Comparison of ENCODE assay signal across 21 mouse cellular contexts in genomic region chr6:124804341-124804740, GRCm38 (mm10). TPM values are rescaled to one million over a fixed set of nuclear protein-coding genes. Genes with fewer than 3 reads are reported as not detected.
DNase-seq lines count a peak whose midpoint lies in the region; ATAC-seq and TF ChIP-seq lines count a peak whose summit lies in the region.
"Had no signal": no experiment of that assay in that cellular context is flagged by ENCODE, and none has a peak within 500 bp of the region (broad histone marks: within the 10 kb centered on the region; RNA-seq: fewer than 3 reads in every experiment).

No protein-coding gene starts in this region.

- H3K9ac ChIP-seq in forebrain, embryonic 13.5 days, result no peak overlapping the region
- no peak overlapping the region for H3K9ac ChIP-seq in liver, embryonic 12.5 days
- no peak overlapping the region for H3K9ac ChIP-seq in liver, embryonic 11.5 days (ENCODE audit: low read depth, low read length)
- H3K9ac ChIP-seq in stomach, postnatal 0 days (ENCODE audit: low read length), result no peak overlapping the region
- no peak overlapping the region for H3K9ac ChIP-seq in hindbrain, embryonic 13.5 days
- H3K9ac ChIP-seq: forebrain, embryonic 15.5 days; limb, embryonic 15.5 days; neural tube, embryonic 12.5 days had no signal

- no peak for TF ChIP-seq CTCF in stomach, postnatal 0 days (IDR thresholded peaks at IDR 0.05; ENCODE audit: low read depth)

- ATAC-seq in forebrain, embryonic 13.5 days, result no peak
- ATAC-seq in liver, embryonic 12.5 days, result no peak
- no peak for ATAC-seq in liver, embryonic 11.5 days (replicated peaks; ENCODE audit: low FRiP score)
- no peak for ATAC-seq in stomach, postnatal 0 days (ENCODE audit: low FRiP score, low TSS enrichment)
- ATAC-seq in hindbrain, embryonic 13.5 days (ENCODE audit: low FRiP score), result no peak
- ATAC-seq: forebrain, embryonic 15.5 days; hindbrain, embryonic 16.5 days had no signal

- no peak overlapping the region for H3K4me3 ChIP-seq in forebrain, embryonic 10.5 days
- no peak overlapping the region for H3K4me3 ChIP-seq in forebrain, embryonic 13.5 days
- H3K4me3 ChIP-seq in liver, embryonic 12.5 days, result no peak overlapping the region
- no peak overlapping the region for H3K4me3 ChIP-seq in liver, embryonic 11.5 days (ENCODE audit: low read depth, low read length)
- H3K4me3 ChIP-seq in stomach, postnatal 0 days (ENCODE audit: low read depth, low read length), result no peak overlapping the region
- H3K4me3 ChIP-seq in hindbrain, embryonic 13.5 days, result no peak overlapping the region
- H3K4me3 ChIP-seq: forebrain, embryonic 15.5 days had no signal

- DNase-seq in forebrain, embryonic 10.5 days (ENCODE audit: extremely low spot score, low spot score), result no peak
- no peak for DNase-seq in liver, embryonic 11.5 days (ENCODE audit: low spot score)
- DNase-seq in MN1 (ENCODE audit: low spot score), result peak; percentile 49
- no peak for DNase-seq in stomach, postnatal 0 days (ENCODE audit: low spot score)
- no peak for DNase-seq in lung, postnatal 14 days
- DNase-seq: adrenal gland, postnatal 14 days; B cell, adult 2 months; cerebellum, postnatal 25 days; gastrocnemius, postnatal 36 days; heart, postnatal 14 days; kidney, adult 11 months; lung, adult 2 months; thymus, adult 2 months had no signal

- no peaks in the 10 kb centered on the region for H3K27me3 ChIP-seq in forebrain, embryonic 10.5 days (ENCODE audit: poor library complexity, severe bottlenecking)
- H3K27me3 ChIP-seq in forebrain, embryonic 13.5 days, result no peaks in the 10 kb centered on the region
- H3K27me3 ChIP-seq in liver, embryonic 12.5 days (replicated peaks), result no peaks in the 10 kb centered on the region
- no peaks in the 10 kb centered on the region for H3K27me3 ChIP-seq in liver, embryonic 11.5 days (replicated peaks; ENCODE audit: control insufficient read depth, insufficient read depth, low read length)
- H3K27me3 ChIP-seq in stomach, postnatal 0 days (ENCODE audit: control insufficient read depth, insufficient read depth, low read length), result no peaks in the 10 kb centered on the region
- H3K27me3 ChIP-seq in hindbrain, embryonic 13.5 days, result peaks cover 3% of the 10 kb centered on the region; the same call in 1 of the 2 replicates
- H3K27me3 ChIP-seq: forebrain, embryonic 15.5 days; limb, embryonic 15.5 days; neural tube, embryonic 12.5 days had no signal

- H3K4me1 ChIP-seq in forebrain, embryonic 10.5 days, result peaks cover 44% of the 10 kb centered on the region
- H3K4me1 ChIP-seq in forebrain, embryonic 13.5 days, result peaks cover 27% of the 10 kb centered on the region
- H3K4me1 ChIP-seq in liver, embryonic 12.5 days, result peaks cover 58% of the 10 kb centered on the region
- H3K4me1 ChIP-seq in liver, embryonic 11.5 days (replicated peaks; ENCODE audit: control insufficient read depth, insufficient read depth, low read length), result peaks cover 20% of the 10 kb centered on the region
- H3K4me1 ChIP-seq in stomach, postnatal 0 days (replicated peaks; ENCODE audit: control insufficient read depth, insufficient read depth), result 0 out of 2 replicates have a peak, but pooled peaks cover 2% of the 10 kb centered on the region
- H3K4me1 ChIP-seq in hindbrain, embryonic 13.5 days (replicated peaks), result peaks cover 30% of the 10 kb centered on the region

- TF ChIP-seq EP300 in stomach, postnatal 0 days (optimal IDR thresholded peaks at IDR 0.05), result no peak

- H3K27ac ChIP-seq in forebrain, embryonic 10.5 days, result 0 out of 2 replicates have a peak overlapping the region, but pooled peaks have one; percentile 88
- no peak overlapping the region for H3K27ac ChIP-seq in forebrain, embryonic 13.5 days
- peak overlapping the region; percentile 90; the same call in 1 of the 2 replicates for H3K27ac ChIP-seq in liver, embryonic 12.5 days
- no peak overlapping the region for H3K27ac ChIP-seq in liver, embryonic 11.5 days (ENCODE audit: low read depth, low read length)
- peak overlapping the region; percentile 98 for H3K27ac ChIP-seq in stomach, postnatal 0 days (replicated peaks)
- no peak overlapping the region for H3K27ac ChIP-seq in hindbrain, embryonic 13.5 days
- H3K27ac ChIP-seq: neural tube, embryonic 12.5 days had no signal

- H3K4me2 ChIP-seq in forebrain, embryonic 13.5 days, result no peak overlapping the region
- no peak overlapping the region for H3K4me2 ChIP-seq in liver, embryonic 12.5 days
- no peak overlapping the region for H3K4me2 ChIP-seq in liver, embryonic 11.5 days
- H3K4me2 ChIP-seq in stomach, postnatal 0 days (replicated peaks; ENCODE audit: low read depth), result no peak overlapping the region
- H3K4me2 ChIP-seq in hindbrain, embryonic 13.5 days, result no peak overlapping the region

- no peaks in the 10 kb centered on the region for H3K36me3 ChIP-seq in forebrain, embryonic 10.5 days (replicated peaks)
- no peaks in the 10 kb centered on the region for H3K36me3 ChIP-seq in forebrain, embryonic 13.5 days (ENCODE audit: poor library complexity, severe bottlenecking)
- H3K36me3 ChIP-seq in liver, embryonic 12.5 days, result no peaks in the 10 kb centered on the region
- H3K36me3 ChIP-seq in liver, embryonic 11.5 days (ENCODE audit: control insufficient read depth, insufficient read depth, low read length), result no peaks in the 10 kb centered on the region
- H3K36me3 ChIP-seq in stomach, postnatal 0 days (ENCODE audit: control insufficient read depth, insufficient read depth, low read length), result no peaks in the 10 kb centered on the region
- no peaks in the 10 kb centered on the region for H3K36me3 ChIP-seq in hindbrain, embryonic 13.5 days
- H3K36me3 ChIP-seq: forebrain, embryonic 15.5 days; limb, embryonic 15.5 days; neural tube, embryonic 12.5 days had no signal

- WGBS in forebrain, embryonic 10.5 days, result 88% methylated on average over 3 of the region's 3 CpGs
- WGBS in forebrain, embryonic 13.5 days, result 91% methylated on average over 3 of the region's 3 CpGs
- 59% methylated on average over 3 of the region's 3 CpGs for WGBS in liver, embryonic 12.5 days (ENCODE audit: insufficient replicate concordance)
- 79% methylated on average over 3 of the region's 3 CpGs for WGBS in liver, embryonic 11.5 days
- whole genome bisulfite sequencing in stomach, postnatal 0 days, result 65% methylated on average over 3 of the region's 3 CpGs
- 94% methylated on average over 3 of the region's 3 CpGs for WGBS in hindbrain, embryonic 13.5 days

- H3K9me3 ChIP-seq in forebrain, embryonic 10.5 days, result peaks cover 3% of the 10 kb centered on the region; the same call in 1 of the 2 replicates
- H3K9me3 ChIP-seq in forebrain, embryonic 13.5 days (replicated peaks), result no peaks in the 10 kb centered on the region
- no peaks in the 10 kb centered on the region for H3K9me3 ChIP-seq in liver, embryonic 12.5 days (replicated peaks)
- no peaks in the 10 kb centered on the region for H3K9me3 ChIP-seq in liver, embryonic 11.5 days (ENCODE audit: control insufficient read depth, low read length)
- H3K9me3 ChIP-seq in stomach, postnatal 0 days (ENCODE audit: control insufficient read depth, low read length), result no peaks in the 10 kb centered on the region
- no peaks in the 10 kb centered on the region for H3K9me3 ChIP-seq in hindbrain, embryonic 13.5 days
- H3K9me3 ChIP-seq: forebrain, embryonic 15.5 days; limb, embryonic 15.5 days; neural tube, embryonic 12.5 days had no signal

RNA-seq across cellular contexts. Expression of gene Spsb2, which starts 4.1 kb away (rescaled TPM):
- 7.4 and 8.9 TPM in 2 replicates for polyA plus RNA-seq in forebrain, embryonic 10.5 days (2016; fragmentation: Nextera tagmentation; extraction: Ambion mirVana)
- polyA plus RNA-seq in forebrain, embryonic 13.5 days (2015; fragmentation: Nextera tagmentation; extraction: Ambion mirVana), result 5.1 and 5.3 TPM in 2 replicates
- polyA plus RNA-seq in liver, embryonic 12.5 days (2016; fragmentation: Nextera tagmentation; extraction: Ambion mirVana), result 9.9 and 10.8 TPM in 2 replicates
- 9.5 and 10.4 TPM in 2 replicates for polyA plus RNA-seq in liver, embryonic 11.5 days (2014; fragmentation: Nextera tagmentation; extraction: Ambion mirVana)
- polyA plus RNA-seq in stomach, postnatal 0 days (2015; fragmentation: Nextera tagmentation; extraction: Ambion mirVana), result 18.8 and 18.9 TPM in 2 replicates
- 7.8 and 8.4 TPM in 2 replicates for polyA plus RNA-seq in hindbrain, embryonic 13.5 days (2015; fragmentation: Nextera tagmentation; extraction: Ambion mirVana)

RNA-seq across cellular contexts. Expression of gene Tpi1, which starts 9.8 kb away (rescaled TPM):
- polyA plus RNA-seq in forebrain, embryonic 10.5 days (2016; fragmentation: Nextera tagmentation; extraction: Ambion mirVana), result 1,048 and 1,068 TPM in 2 replicates
- 467 and 491 TPM in 2 replicates for polyA plus RNA-seq in forebrain, embryonic 13.5 days (2015; fragmentation: Nextera tagmentation; extraction: Ambion mirVana)
- polyA plus RNA-seq in liver, embryonic 12.5 days (2016; fragmentation: Nextera tagmentation; extraction: Ambion mirVana), result 630 and 674 TPM in 2 replicates
- polyA plus RNA-seq in liver, embryonic 11.5 days (2014; fragmentation: Nextera tagmentation; extraction: Ambion mirVana), result 1,267 and 1,294 TPM in 2 replicates
- polyA plus RNA-seq in stomach, postnatal 0 days (2015; fragmentation: Nextera tagmentation; extraction: Ambion mirVana), result 463 and 465 TPM in 2 replicates
- 361 and 374 TPM in 2 replicates for polyA plus RNA-seq in hindbrain, embryonic 13.5 days (2015; fragmentation: Nextera tagmentation; extraction: Ambion mirVana)

RNA-seq across cellular contexts. Expression of gene Lrrc23, which starts 24.8 kb away (rescaled TPM):
- polyA plus RNA-seq in forebrain, embryonic 10.5 days (2016; fragmentation: Nextera tagmentation; extraction: Ambion mirVana), result 4.9 and 5.3 TPM in 2 replicates
- polyA plus RNA-seq in forebrain, embryonic 13.5 days (2015; fragmentation: Nextera tagmentation; extraction: Ambion mirVana), result 3.6 and 5.9 TPM in 2 replicates
- polyA plus RNA-seq in liver, embryonic 12.5 days (2016; fragmentation: Nextera tagmentation; extraction: Ambion mirVana), result not detected in 2 replicates
- polyA plus RNA-seq in liver, embryonic 11.5 days (2014; fragmentation: Nextera tagmentation; extraction: Ambion mirVana), result 0.11 TPM in 1 of 2 replicates, not detected in the other
- 0.19 and 0.28 TPM in 2 replicates for polyA plus RNA-seq in stomach, postnatal 0 days (2015; fragmentation: Nextera tagmentation; extraction: Ambion mirVana)
- 4.0 and 6.3 TPM in 2 replicates for polyA plus RNA-seq in hindbrain, embryonic 13.5 days (2015; fragmentation: Nextera tagmentation; extraction: Ambion mirVana)
- polyA plus RNA-seq: heart, embryonic 11.5 days had no signal

RNA-seq across cellular contexts. Expression of gene Usp5, which starts 24.9 kb away (rescaled TPM):
- polyA plus RNA-seq in forebrain, embryonic 10.5 days (2016; fragmentation: Nextera tagmentation; extraction: Ambion mirVana), result 214 and 215 TPM in 2 replicates
- polyA plus RNA-seq in forebrain, embryonic 13.5 days (2015; fragmentation: Nextera tagmentation; extraction: Ambion mirVana), result 178 and 203 TPM in 2 replicates
- 87.5 and 94.1 TPM in 2 replicates for polyA plus RNA-seq in liver, embryonic 12.5 days (2016; fragmentation: Nextera tagmentation; extraction: Ambion mirVana)
- 115 and 118 TPM in 2 replicates for polyA plus RNA-seq in liver, embryonic 11.5 days (2014; fragmentation: Nextera tagmentation; extraction: Ambion mirVana)
- 60.3 and 61.8 TPM in 2 replicates for polyA plus RNA-seq in stomach, postnatal 0 days (2015; fragmentation: Nextera tagmentation; extraction: Ambion mirVana)
- polyA plus RNA-seq in hindbrain, embryonic 13.5 days (2015; fragmentation: Nextera tagmentation; extraction: Ambion mirVana), result 189 and 200 TPM in 2 replicates

RNA-seq across cellular contexts. Expression of gene Cdca3, which starts 25.0 kb away (rescaled TPM):
- polyA plus RNA-seq in forebrain, embryonic 10.5 days (2016; fragmentation: Nextera tagmentation; extraction: Ambion mirVana), result 271 and 298 TPM in 2 replicates
- polyA plus RNA-seq in forebrain, embryonic 13.5 days (2015; fragmentation: Nextera tagmentation; extraction: Ambion mirVana), result 207 and 217 TPM in 2 replicates
- 193 TPM in 2 replicates for polyA plus RNA-seq in liver, embryonic 12.5 days (2016; fragmentation: Nextera tagmentation; extraction: Ambion mirVana)
- 223 and 224 TPM in 2 replicates for polyA plus RNA-seq in liver, embryonic 11.5 days (2014; fragmentation: Nextera tagmentation; extraction: Ambion mirVana)
- polyA plus RNA-seq in stomach, postnatal 0 days (2015; fragmentation: Nextera tagmentation; extraction: Ambion mirVana), result 43.3 and 52.8 TPM in 2 replicates
- polyA plus RNA-seq in hindbrain, embryonic 13.5 days (2015; fragmentation: Nextera tagmentation; extraction: Ambion mirVana), result 42.6 and 51.2 TPM in 2 replicates

Comparison
In these comparisons a context has a peak if more than half of its experiments do, and no peak if none do; other contexts are left out.
1. H3K27ac ChIP-seq: peak in forebrain, embryonic 10.5 days (single experiment), liver, embryonic 12.5 days (single experiment) and stomach, postnatal 0 days (single experiment); none in forebrain, embryonic 13.5 days (single experiment), liver, embryonic 11.5 days (single experiment) and hindbrain, embryonic 13.5 days (single experiment).